8 mouse cellular contexts compared by ENCODE assay signal in genomic region chr10:80136952-80137625, GRCm38 (mm10). TPM values are rescaled to one million over a fixed set of nuclear protein-coding genes. Genes with fewer than 3 reads are reported as not detected.
DNase-seq lines count a peak whose midpoint lies in the region; ATAC-seq lines count a peak whose summit lies in the region.

No protein-coding gene starts in this region.

- WGBS in heart, embryonic 13.5 days: 3% methylated on average over 28 of the region's 29 CpGs
- WGBS in liver, embryonic 12.5 days (ENCODE audit: insufficient replicate concordance): 5% methylated on average over 28 of the region's 29 CpGs
- WGBS in neural tube, embryonic 12.5 days: 3% methylated on average over 29 of the region's 29 CpGs

- peaks cover 66% of the 10 kb centered on the region for H3K4me1 ChIP-seq in heart, embryonic 13.5 days
- peaks cover 60% of the 10 kb centered on the region for H3K4me1 ChIP-seq in liver, embryonic 12.5 days
- peaks cover 43% of the 10 kb centered on the region for H3K4me1 ChIP-seq in neural tube, embryonic 12.5 days

- peaks cover 15% of the 10 kb centered on the region for H3K36me3 ChIP-seq in heart, embryonic 13.5 days
- peaks cover 13% of the 10 kb centered on the region for H3K36me3 ChIP-seq in liver, embryonic 12.5 days
- H3K36me3 ChIP-seq in neural tube, embryonic 12.5 days: peaks cover 32% of the 10 kb centered on the region

- H3K4me2 ChIP-seq in heart, embryonic 13.5 days: peak overlapping the region; percentile 99
- peak overlapping the region; percentile 97 for H3K4me2 ChIP-seq in liver, embryonic 12.5 days
- H3K4me2 ChIP-seq in neural tube, embryonic 12.5 days (replicated peaks): peak overlapping the region; percentile 99

- DNase-seq in embryo, embryonic 10 days (ENCODE audit: low spot score): peak; percentile 47
- DNase-seq in embryo, embryonic 11 days: no peak
- DNase-seq in right cerebral cortex, postnatal 10 days (ENCODE audit: low spot score in 2 of 2): peak; percentile 73 to 76
- no peak for DNase-seq in right cerebral cortex, postnatal 36 days (ENCODE audit: low spot score in 2 of 2)

- peak overlapping the region; percentile 89 for H3K9ac ChIP-seq in heart, embryonic 13.5 days
- H3K9ac ChIP-seq in liver, embryonic 12.5 days: peak overlapping the region; percentile 40; the same call in 1 of the 2 replicates
- H3K9ac ChIP-seq in neural tube, embryonic 12.5 days: peak overlapping the region; percentile 94

- peaks cover 54% of the 10 kb centered on the region for H3K27me3 ChIP-seq in heart, embryonic 13.5 days (replicated peaks)
- peaks cover 56% of the 10 kb centered on the region for H3K27me3 ChIP-seq in liver, embryonic 12.5 days (replicated peaks)
- H3K27me3 ChIP-seq in neural tube, embryonic 12.5 days (replicated peaks): peaks cover 41% of the 10 kb centered on the region

- no peak for ATAC-seq in heart, embryonic 13.5 days (ENCODE audit: extremely low read depth, insufficient number of reproducible peaks, low FRiP score, low TSS enrichment)
- ATAC-seq in liver, embryonic 12.5 days: no peak
- ATAC-seq in neural tube, embryonic 12.5 days (ENCODE audit: low FRiP score, low read depth): no peak
- no peak for ATAC-seq in monocyte, adult 5-6 weeks (replicated peaks; ENCODE audit: insufficient number of reproducible peaks, low FRiP score, low TSS enrichment, poor library complexity, severe bottlenecking)

- H3K9me3 ChIP-seq in heart, embryonic 13.5 days: no peaks in the 10 kb centered on the region
- H3K9me3 ChIP-seq in liver, embryonic 12.5 days (replicated peaks): no peaks in the 10 kb centered on the region
- H3K9me3 ChIP-seq in neural tube, embryonic 12.5 days: no peaks in the 10 kb centered on the region

- H3K27ac ChIP-seq in heart, embryonic 13.5 days (replicated peaks): no peak overlapping the region
- no peak overlapping the region for H3K27ac ChIP-seq in liver, embryonic 12.5 days
- H3K27ac ChIP-seq in neural tube, embryonic 12.5 days: peak overlapping the region; percentile 90

- H3K4me3 ChIP-seq in heart, embryonic 13.5 days: peak overlapping the region; percentile 73
- peak overlapping the region; percentile 65 for H3K4me3 ChIP-seq in liver, embryonic 12.5 days
- peak overlapping the region; percentile 84 for H3K4me3 ChIP-seq in neural tube, embryonic 12.5 days

RNA-seq across cellular contexts. Expression of gene Atp5d, which starts 1.3 kb away (rescaled TPM):
- 808 and 893 TPM in 2 replicates for polyA plus RNA-seq in heart, embryonic 13.5 days (2015; fragmentation: Nextera tagmentation; extraction: Ambion mirVana)
- polyA plus RNA-seq in liver, embryonic 12.5 days (2016; fragmentation: Nextera tagmentation; extraction: Ambion mirVana): 393 and 419 TPM in 2 replicates
- 396 and 422 TPM in 2 replicates for polyA plus RNA-seq in neural tube, embryonic 12.5 days (2016; fragmentation: Nextera tagmentation; extraction: Ambion mirVana)
- total RNA-seq in monocyte, adult 5-6 weeks (2017): 26.1 to 49.8 TPM (median 29.5 TPM) in 3 replicates

RNA-seq across cellular contexts. Expression of gene Cbarp, which starts 3.5 kb away (rescaled TPM):
- polyA plus RNA-seq in heart, embryonic 13.5 days (2015; fragmentation: Nextera tagmentation; extraction: Ambion mirVana): 1.6 and 2.5 TPM in 2 replicates
- polyA plus RNA-seq in liver, embryonic 12.5 days (2016; fragmentation: Nextera tagmentation; extraction: Ambion mirVana): 0.94 and 0.96 TPM in 2 replicates
- polyA plus RNA-seq in neural tube, embryonic 12.5 days (2016; fragmentation: Nextera tagmentation; extraction: Ambion mirVana): 26.5 and 27.3 TPM in 2 replicates
- total RNA-seq in monocyte, adult 5-6 weeks (2017): 0.29 to 5.8 TPM (median 4.1 TPM) in 3 replicates

RNA-seq across cellular contexts. Expression of gene Midn, which starts 11.0 kb away (rescaled TPM):
- 15.6 and 15.7 TPM in 2 replicates for polyA plus RNA-seq in heart, embryonic 13.5 days (2015; fragmentation: Nextera tagmentation; extraction: Ambion mirVana)
- polyA plus RNA-seq in liver, embryonic 12.5 days (2016; fragmentation: Nextera tagmentation; extraction: Ambion mirVana): 5.7 and 6.3 TPM in 2 replicates
- 40.8 and 45.1 TPM in 2 replicates for polyA plus RNA-seq in neural tube, embryonic 12.5 days (2016; fragmentation: Nextera tagmentation; extraction: Ambion mirVana)
- 27.3 to 65.5 TPM (median 29.9 TPM) in 3 replicates for total RNA-seq in monocyte, adult 5-6 weeks (2017)

RNA-seq across cellular contexts. Expression of gene Stk11, which starts 21.5 kb away (rescaled TPM):
- 12.0 and 13.0 TPM in 2 replicates for polyA plus RNA-seq in heart, embryonic 13.5 days (2015; fragmentation: Nextera tagmentation; extraction: Ambion mirVana)
- polyA plus RNA-seq in liver, embryonic 12.5 days (2016; fragmentation: Nextera tagmentation; extraction: Ambion mirVana): 18.6 and 19.8 TPM in 2 replicates
- polyA plus RNA-seq in neural tube, embryonic 12.5 days (2016; fragmentation: Nextera tagmentation; extraction: Ambion mirVana): 17.4 and 23.9 TPM in 2 replicates
- total RNA-seq in monocyte, adult 5-6 weeks (2017): 155 to 177 TPM (median 155 TPM) in 3 replicates

RNA-seq across cellular contexts. Expression of gene Cirbp, which starts 28.7 kb away (rescaled TPM):
- 87.9 and 96.4 TPM in 2 replicates for polyA plus RNA-seq in heart, embryonic 13.5 days (2015; fragmentation: Nextera tagmentation; extraction: Ambion mirVana)
- 22.1 and 27.3 TPM in 2 replicates for polyA plus RNA-seq in liver, embryonic 12.5 days (2016; fragmentation: Nextera tagmentation; extraction: Ambion mirVana)
- 262 and 273 TPM in 2 replicates for polyA plus RNA-seq in neural tube, embryonic 12.5 days (2016; fragmentation: Nextera tagmentation; extraction: Ambion mirVana)
- 137 to 163 TPM (median 145 TPM) in 3 replicates for total RNA-seq in monocyte, adult 5-6 weeks (2017)

Comparison
In these comparisons a context has a peak if more than half of its experiments do, and no peak if none do; other contexts are left out.
1. DNase-seq: peak in embryo, embryonic 10 days (single experiment) and right cerebral cortex, postnatal 10 days (2 of 2); none in embryo, embryonic 11 days (single experiment) and right cerebral cortex, postnatal 36 days (0 of 2).
2. H3K9ac ChIP-seq: peak in every context shown above with its lines; median percentile 94 in neural tube, embryonic 12.5 days; 89 in heart, embryonic 13.5 days; 40 in liver, embryonic 12.5 days.
3. Peak in every context shown above with its lines, with median percentiles within 50 percentile points of each other: H3K4me2 ChIP-seq and H3K4me3 ChIP-seq.